Mouse (Mus musculus) neural tube, embryonic 13.5 days (tissue): ENCODE results near the gene Vps37b. TPM values are rescaled to one million over a fixed set of nuclear protein-coding genes. Genes with fewer than 3 reads are reported as not detected.

Experiments
- ATAC-seq: fragments of 200-750 bp; cut with Nextera tagmentation; 2 replicates; pipeline ENCODE4 v1.8.0; 2017; ENCODE audit warnings: low read depth, mild to moderate bottlenecking, moderate TSS enrichment, moderate library complexity
- H3K27ac ChIP-seq: fragments of 300-500 bp; sonication (generic); replicated peaks from 2 replicates; pipeline ENCODE4 v1.5.1; 2015; ENCODE audit warnings: moderate library complexity, mild to moderate bottlenecking, inconsistent platforms
- H3K27me3 ChIP-seq: fragments of 300-500 bp; sonication (generic); 2 replicates; pipeline ENCODE4 v1.6.1; 2015; ENCODE audit warnings: mild to moderate bottlenecking, inconsistent platforms
- H3K36me3 ChIP-seq: fragments of 300-500 bp; sonication (generic); 2 replicates; pipeline ENCODE4 v1.6.1; 2015; ENCODE audit warnings: mild to moderate bottlenecking, inconsistent platforms
- H3K4me1 ChIP-seq: fragments of 300-500 bp; sonication (generic); replicated peaks from 2 replicates; pipeline ENCODE4 v1.6.1; 2015; ENCODE audit warnings: inconsistent platforms
- H3K4me2 ChIP-seq: fragments of 300-500 bp; sonication (generic); 2 replicates; pipeline ENCODE4 v1.6.1; 2015; ENCODE audit warnings: inconsistent platforms, mild to moderate bottlenecking, moderate library complexity
- H3K4me3 ChIP-seq: fragments of 300-500 bp; sonication (generic); 2 replicates; pipeline ENCODE4 v1.5.1; 2015; ENCODE audit warnings: mild to moderate bottlenecking, inconsistent platforms
- H3K9ac ChIP-seq: fragments of 300-500 bp; sonication (generic); 2 replicates; pipeline ENCODE4 v1.6.1; 2015; ENCODE audit warnings: moderate library complexity, mild to moderate bottlenecking, inconsistent platforms
- H3K9me3 ChIP-seq: fragments of 300-500 bp; sonication (generic); 2 replicates; pipeline ENCODE4 v1.6.1; 2016; ENCODE audit warnings: inconsistent platforms
- WGBS: fragments of 180-500 bp; shearing (Covaris S2); methylation state at CpG from one replicate; pipeline ENCODE4 v1.1.7; 2015; 5-methylcytosine and 5-hydroxymethylcytosine counted together
- microRNA-seq: library from miRNA; unstranded; fragments of <30 nt; microRNA quantifications from one replicate; pipeline ENCODE4, GENCODE M21; 2016
- polyA plus RNA-seq: library from polyadenylated mRNA; unstranded; fragments of >200 nt; fragmentation: Nextera tagmentation; extraction: Ambion mirVana; gene quantifications from 2 replicates; pipeline ENCODE4 v1.2.1, GENCODE M21; 2015

Gene Vps37b
- polyA plus RNA-seq, 1 experiment from 2014 or later = 77.5 TPM

- Histone ChIP-seq H3K27me3 (peaks cover 44% of the 10 kb centered on the region), H3K27ac (no peak overlapping the region), H3K9ac (no peak overlapping the region), H3K4me3 (no peak overlapping the region), H3K4me2 (no peak overlapping the region), H3K9me3 (no peaks in the 10 kb centered on the region), H3K36me3 (no peaks in the 10 kb centered on the region), H3K4me1 (peaks cover 24% of the 10 kb centered on the region)
- 58% methylated on average over 6 of the region's 6 CpGs for WGBS
- ATAC-seq = no peak
Measured at GRCm38 (mm10) chr5:123972453-123972852, 59.6 kb downstream of the Vps37b start.

GRCm38 (mm10) chr5:123970576-123970975 lies 61.5 kb downstream of the Vps37b start:
- Histone ChIP-seq H3K27ac (no peak overlapping the region), H3K4me3 (no peak overlapping the region), H3K4me2 (no peak overlapping the region), H3K27me3 (peaks cover 27% of the 10 kb centered on the region), H3K4me1 (peaks cover 20% of the 10 kb centered on the region), H3K36me3 (no peaks in the 10 kb centered on the region), H3K9ac (no peak overlapping the region), H3K9me3 (no peaks in the 10 kb centered on the region)
- ATAC-seq = no peak
- 89% methylated on average over 4 of the region's 4 CpGs for WGBS

- no peak overlapping the region for H3K4me3 ChIP-seq
- no peak overlapping the region for H3K9ac ChIP-seq
- peaks cover 17% of the 10 kb centered on the region for H3K27me3 ChIP-seq
- H3K4me2 ChIP-seq = no peak overlapping the region
- ATAC-seq = no peak
- peaks cover 7% of the 10 kb centered on the region for H3K4me1 ChIP-seq
- no peak overlapping the region for H3K27ac ChIP-seq
- H3K9me3 ChIP-seq = no peaks in the 10 kb centered on the region
- H3K36me3 ChIP-seq = no peaks in the 10 kb centered on the region
- 70% methylated on average over 8 of the region's 8 CpGs for WGBS
Measured at GRCm38 (mm10) chr5:123969216-123969615, 62.9 kb downstream of the Vps37b start.

GRCm38 (mm10) chr5:123968468-123968867 lies 63.6 kb downstream of the Vps37b start:
- H3K9me3 ChIP-seq = no peaks in the 10 kb centered on the region
- H3K27me3 ChIP-seq = peaks cover 17% of the 10 kb centered on the region
- H3K4me2 ChIP-seq = no peak overlapping the region
- no peak for ATAC-seq
- H3K4me1 ChIP-seq = 0 out of 2 replicates have a peak, but pooled peaks cover 4% of the 10 kb centered on the region
- WGBS = 89% methylated on average over 5 of the region's 5 CpGs
- H3K27ac ChIP-seq = no peak overlapping the region
- no peak overlapping the region for H3K9ac ChIP-seq
- no peak overlapping the region for H3K4me3 ChIP-seq
- H3K36me3 ChIP-seq = no peaks in the 10 kb centered on the region

GRCm38 (mm10) chr5:123966759-123967158 lies 65.3 kb downstream of the Vps37b start:
- WGBS = 96% methylated on average over 2 of the region's 2 CpGs
- Histone ChIP-seq H3K4me2 (no peak overlapping the region), H3K4me1 (no peaks in the 10 kb centered on the region), H3K9ac (no peak overlapping the region), H3K4me3 (no peak overlapping the region), H3K27me3 (peaks cover 8% of the 10 kb centered on the region; the same call in 1 of the 2 replicates), H3K36me3 (no peaks in the 10 kb centered on the region), H3K27ac (no peak overlapping the region), H3K9me3 (no peaks in the 10 kb centered on the region)
- ATAC-seq = no peak

GRCm38 (mm10) chr5:123964208-123964607 lies 67.9 kb downstream of the Vps37b start:
- no peaks in the 10 kb centered on the region for H3K9me3 ChIP-seq
- WGBS = 96% methylated on average over 4 of the region's 4 CpGs
- ATAC-seq = no peak
- no peak overlapping the region for H3K27ac ChIP-seq
- H3K36me3 ChIP-seq = no peaks in the 10 kb centered on the region
- H3K4me3 ChIP-seq = no peak overlapping the region
- no peak overlapping the region for H3K4me2 ChIP-seq
- no peaks in the 10 kb centered on the region for H3K4me1 ChIP-seq
- no peaks in the 10 kb centered on the region for H3K27me3 ChIP-seq
- no peak overlapping the region for H3K9ac ChIP-seq

- no peak for ATAC-seq
- no peak overlapping the region for H3K9ac ChIP-seq
- no peak overlapping the region for H3K4me3 ChIP-seq
- WGBS = 84% methylated on average over 12 of the region's 12 CpGs
- H3K27me3 ChIP-seq = no peaks in the 10 kb centered on the region
- no peaks in the 10 kb centered on the region for H3K9me3 ChIP-seq
- no peaks in the 10 kb centered on the region for H3K4me1 ChIP-seq
- no peak overlapping the region for H3K4me2 ChIP-seq
- no peak overlapping the region for H3K27ac ChIP-seq
- H3K36me3 ChIP-seq = no peaks in the 10 kb centered on the region
Measured at GRCm38 (mm10) chr5:123961046-123961445, 71.0 kb downstream of the Vps37b start.

- Histone ChIP-seq H3K4me1 (no peaks in the 10 kb centered on the region), H3K4me3 (no peak overlapping the region), H3K36me3 (no peaks in the 10 kb centered on the region), H3K9ac (no peak overlapping the region), H3K4me2 (no peak overlapping the region), H3K9me3 (no peaks in the 10 kb centered on the region), H3K27me3 (no peaks in the 10 kb centered on the region), H3K27ac (no peak overlapping the region)
- no peak for ATAC-seq
- WGBS = 81% methylated on average over 8 of the region's 8 CpGs
Measured at GRCm38 (mm10) chr5:123960129-123960528, 71.9 kb downstream of the Vps37b start.

- 78% methylated on average over 3 of the region's 3 CpGs for WGBS
- Histone ChIP-seq H3K9me3 (no peaks in the 10 kb centered on the region), H3K4me2 (no peak overlapping the region), H3K4me1 (no peaks in the 10 kb centered on the region), H3K27me3 (no peaks in the 10 kb centered on the region), H3K9ac (no peak overlapping the region), H3K4me3 (no peak overlapping the region), H3K27ac (no peak overlapping the region), H3K36me3 (no peaks in the 10 kb centered on the region)
- no peak for ATAC-seq
Measured at GRCm38 (mm10) chr5:123959018-123959417, 73.1 kb downstream of the Vps37b start.

- H3K9me3 ChIP-seq = no peaks in the 10 kb centered on the region
- no peak overlapping the region for H3K4me3 ChIP-seq
- WGBS = 86% methylated on average over 8 of the region's 8 CpGs
- no peak overlapping the region for H3K9ac ChIP-seq
- no peak for ATAC-seq
- peaks cover 3% of the 10 kb centered on the region; the same call in 1 of the 2 replicates for H3K27me3 ChIP-seq
- no peak overlapping the region for H3K4me2 ChIP-seq
- no peaks in the 10 kb centered on the region for H3K36me3 ChIP-seq
- H3K4me1 ChIP-seq = no peaks in the 10 kb centered on the region
- H3K27ac ChIP-seq = no peak overlapping the region
Measured at GRCm38 (mm10) chr5:123957213-123957612, 74.9 kb downstream of the Vps37b start.

Small RNA genes within 50 kb of the gene (microRNA-seq; reads per million reads assigned to microRNA genes)
- gene Mir7032 = not detected

Other genes with a start within 250 kb of the Vps37b start
- gene Hcar2, start 166.8 kb downstream of the Vps37b start, polyA plus RNA-seq = 0.21 TPM in 1 of 2 replicates, not detected in the other
- 0.42 and 0.52 TPM in 2 replicates for gene Hcar1, start 152.2 kb downstream of the Vps37b start, polyA plus RNA-seq
- gene Denr, start 125.1 kb downstream of the Vps37b start, polyA plus RNA-seq = 133 and 136 TPM in 2 replicates
- 3.6 and 3.8 TPM in 2 replicates for gene Gm43518, start 104.9 kb downstream of the Vps37b start, polyA plus RNA-seq
- gene Ccdc62, start 101.6 kb downstream of the Vps37b start, polyA plus RNA-seq = 6.9 and 7.0 TPM in 2 replicates
- 17.1 and 22.3 TPM in 2 replicates for gene Hip1r, start 58.6 kb downstream of the Vps37b start, polyA plus RNA-seq
- gene Abcb9, start 63.5 kb upstream of the Vps37b start, polyA plus RNA-seq = 8.1 and 10.3 TPM in 2 replicates
- gene Ogfod2, start 80.0 kb upstream of the Vps37b start, polyA plus RNA-seq = 34.1 TPM in 2 replicates
- 79.1 and 81.1 TPM in 2 replicates for gene Arl6ip4, start 83.8 kb upstream of the Vps37b start, polyA plus RNA-seq
- gene Pitpnm2, start 217.5 kb upstream of the Vps37b start, polyA plus RNA-seq = 7.9 and 8.4 TPM in 2 replicates